Mouse (Mus musculus) 416B (cell line): ENCODE data around the gene Atg7.
"Not testable (repeated sequence)": the region's sequence is repeated elsewhere in the genome, so short reads cannot be mapped to it uniquely, and the experiment has no call there.

Experiments
- DNase-seq: peaks from one replicate; pipeline ENCODE4 v3.0.0; 2011; ENCODE audit warnings: low read depth

Gene Atg7

DNA sequence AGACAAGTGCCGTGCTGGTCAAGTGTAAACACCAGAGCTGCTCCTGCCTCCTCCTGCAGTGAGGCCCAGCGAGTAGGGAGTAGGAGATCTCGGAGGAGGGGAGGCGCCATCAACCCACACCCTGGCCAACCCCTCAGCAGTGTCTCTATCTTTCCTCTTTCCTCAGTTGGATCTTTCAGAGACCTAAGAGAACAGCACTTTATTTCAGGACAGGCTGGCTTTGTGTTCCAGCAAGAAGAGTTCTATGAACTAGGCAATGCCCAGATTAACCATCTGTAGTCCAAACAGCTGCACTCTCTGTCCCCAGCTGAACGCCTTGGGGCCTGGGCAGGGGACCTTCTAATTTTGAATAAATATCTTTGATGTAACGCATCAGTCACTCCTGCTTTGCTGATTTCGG lies 239.8 kb downstream of the Atg7 start:
- no peak for DNase-seq

DNA sequence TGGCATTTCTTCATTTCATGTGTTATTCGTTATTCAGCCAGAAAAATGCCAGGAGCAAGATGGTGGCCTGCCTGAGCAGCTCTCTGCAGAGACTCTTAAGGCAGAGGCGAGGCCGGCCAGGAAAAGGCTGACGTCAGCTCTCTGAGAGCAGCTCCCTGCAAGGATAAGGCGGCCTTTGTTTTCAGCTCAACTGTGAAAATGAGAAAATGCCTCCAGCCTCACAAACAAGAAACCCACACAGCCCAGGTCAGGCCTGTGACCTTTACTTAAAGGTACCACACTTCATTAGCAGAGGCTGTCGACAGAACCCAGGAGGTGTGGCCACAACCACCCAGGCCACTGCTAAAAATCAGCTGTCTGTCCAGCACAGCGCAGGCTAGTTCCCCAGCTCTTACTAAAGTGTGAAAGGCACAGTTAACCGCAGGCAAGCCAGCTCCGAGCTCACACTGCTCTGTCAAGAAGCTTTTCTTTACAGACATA lies 240.4 kb downstream of the Atg7 start:
- no peak for DNase-seq

DNA sequence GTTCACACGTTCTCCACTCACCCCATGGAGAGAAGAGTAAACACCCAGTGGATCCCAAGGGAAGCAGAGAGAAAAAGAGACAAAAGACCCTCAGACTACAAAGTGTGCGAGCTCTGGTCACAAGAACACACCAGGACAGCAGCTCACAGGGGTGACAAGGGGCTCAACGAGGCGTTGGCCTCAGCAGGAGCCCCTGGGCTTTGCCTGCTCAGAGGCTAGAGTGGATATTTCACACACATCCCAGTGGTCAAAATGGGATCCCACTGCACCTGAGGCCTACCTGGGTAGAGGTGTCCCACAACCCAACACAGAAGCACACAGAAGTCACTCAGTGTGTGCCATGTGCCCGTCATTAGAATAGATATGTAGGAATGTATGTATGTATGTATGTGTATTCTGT lies 242.2 kb downstream of the Atg7 start:
- no peak for DNase-seq

DNA sequence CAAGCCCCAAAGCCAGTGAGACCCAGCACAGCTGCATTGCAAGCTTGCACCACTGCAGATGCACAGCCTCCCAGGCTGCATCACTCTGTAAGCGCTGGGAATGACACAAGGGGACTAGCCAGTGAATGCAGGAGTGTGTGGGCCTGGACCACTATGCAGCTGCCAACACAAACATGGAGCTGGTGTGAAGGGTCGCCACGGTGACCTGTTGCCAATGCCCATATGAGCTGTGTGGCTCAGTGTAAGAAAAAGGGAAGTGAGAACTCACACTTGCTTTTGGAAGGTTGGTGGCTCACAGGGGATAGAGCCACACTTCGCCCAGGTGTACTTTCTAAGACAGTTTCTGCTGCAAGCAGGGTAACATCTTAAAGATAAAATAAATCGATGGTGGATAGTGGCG lies 243.1 kb downstream of the Atg7 start:
- peak; percentile 40 for DNase-seq

DNA sequence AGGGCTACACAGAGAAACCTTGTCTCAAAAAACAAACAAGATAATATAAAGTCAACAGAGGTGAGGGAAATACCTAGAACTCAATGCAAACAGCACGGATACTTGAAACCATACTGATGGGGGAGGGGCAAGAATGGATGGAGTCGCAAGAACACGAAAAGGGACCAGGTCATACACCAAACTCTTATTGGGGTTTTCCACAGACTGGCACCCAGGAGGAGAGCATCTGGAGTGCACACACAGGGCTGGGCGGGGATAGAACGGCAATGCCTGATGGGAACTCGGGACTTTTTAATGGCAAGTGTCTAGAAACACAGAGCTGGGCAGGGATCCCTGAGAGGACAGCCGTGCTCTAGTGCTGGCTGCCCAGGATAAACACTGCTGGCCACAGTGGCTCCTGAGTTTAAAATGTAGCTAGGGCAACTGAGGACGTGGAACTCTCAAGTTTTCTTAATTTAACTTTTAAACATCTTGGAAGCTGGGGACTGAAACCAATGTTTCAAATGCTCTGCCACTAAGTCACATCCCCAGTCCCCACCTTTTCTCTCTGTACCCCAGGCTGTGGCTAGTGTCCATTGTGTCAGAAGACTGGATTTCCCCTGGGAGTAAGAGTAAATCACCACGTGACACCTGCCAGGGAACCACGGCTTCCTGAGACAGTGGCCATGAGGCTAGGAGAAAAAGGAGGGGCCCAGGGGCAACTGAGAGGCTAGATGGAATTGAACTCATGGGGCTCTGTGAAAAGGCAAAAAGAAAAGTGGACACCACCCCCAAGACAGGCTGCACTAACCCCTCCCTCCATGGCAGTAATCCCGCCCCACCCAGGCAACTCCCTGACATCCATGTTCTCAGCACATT lies 243.8 kb downstream of the Atg7 start:
- DNase-seq, result peak; percentile 45

DNA sequence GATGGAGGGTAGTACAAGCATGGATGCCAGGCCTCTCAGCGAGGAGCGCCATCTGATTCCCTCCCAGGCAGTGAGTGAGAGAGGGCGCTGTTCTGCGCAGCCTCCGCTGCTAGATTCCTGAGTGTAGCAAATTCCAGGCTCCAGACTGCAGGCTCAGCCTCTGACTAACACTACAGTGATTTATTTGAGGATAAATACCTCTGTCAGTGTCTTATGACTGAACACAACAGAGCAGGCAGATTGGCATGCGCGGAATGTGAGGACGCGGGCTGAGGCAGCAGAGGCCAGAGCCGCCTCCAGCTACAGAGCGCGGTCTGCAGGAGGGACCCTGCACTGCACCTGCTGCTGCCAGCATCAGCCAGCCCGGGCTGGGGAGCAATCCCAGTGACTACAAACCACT lies 246.0 kb downstream of the Atg7 start:
- DNase-seq, result no peak

DNA sequence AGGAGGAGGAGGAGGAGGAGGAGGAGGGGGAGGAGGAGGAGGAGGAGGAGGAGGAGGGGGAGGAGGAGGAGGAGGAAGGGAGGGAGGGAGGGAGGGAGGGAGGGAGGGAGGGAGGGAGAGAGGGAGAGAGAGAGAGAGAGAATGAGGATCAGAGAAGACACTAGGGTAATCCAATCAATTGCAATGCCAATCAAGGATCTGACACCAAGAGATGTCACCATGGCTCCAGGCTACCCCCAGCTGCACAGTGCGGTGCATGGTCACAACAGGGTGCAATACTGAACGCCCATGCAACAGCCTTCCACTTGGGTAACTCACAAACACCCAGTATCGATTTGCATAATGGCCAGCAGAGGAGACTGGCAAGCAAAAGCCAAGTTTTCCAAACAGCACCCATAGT lies 247.1 kb downstream of the Atg7 start:
- DNase-seq, result not testable (repeated sequence)

DNA sequence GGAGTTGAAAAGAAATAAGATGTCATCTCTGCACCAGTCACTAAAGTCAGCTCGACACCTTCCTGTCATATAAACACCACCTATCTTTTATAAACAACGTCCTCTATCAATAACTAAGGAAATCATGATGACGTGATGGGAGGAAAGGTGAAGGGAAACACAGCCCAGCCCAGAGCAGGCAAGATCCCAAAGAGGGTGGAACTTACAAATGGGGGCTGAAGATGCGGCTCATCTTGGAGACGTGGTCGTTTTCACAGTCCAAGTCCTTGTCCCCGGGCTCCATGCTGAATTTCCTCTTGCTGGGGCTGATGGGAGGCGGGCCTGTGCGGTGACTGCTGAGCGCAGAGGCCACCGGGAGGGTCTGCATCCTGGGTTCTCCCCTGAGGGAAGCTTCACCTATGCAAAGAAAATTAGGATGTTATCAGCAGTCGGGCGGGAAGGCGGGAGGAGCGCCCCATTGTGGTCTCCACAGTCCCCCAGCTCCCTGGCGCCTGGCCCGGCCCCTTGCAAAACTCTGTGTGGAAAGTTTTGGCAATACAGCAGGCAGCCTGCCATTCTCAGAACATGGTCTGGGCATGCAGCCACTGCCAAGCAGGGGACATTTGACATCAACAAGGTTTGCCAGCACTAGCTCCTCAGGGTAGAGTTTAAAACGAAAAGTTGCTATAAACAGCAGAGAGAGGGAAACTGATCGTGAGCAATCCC lies 247.7 kb downstream of the Atg7 start:
- peak; percentile 28 for DNase-seq

DNA sequence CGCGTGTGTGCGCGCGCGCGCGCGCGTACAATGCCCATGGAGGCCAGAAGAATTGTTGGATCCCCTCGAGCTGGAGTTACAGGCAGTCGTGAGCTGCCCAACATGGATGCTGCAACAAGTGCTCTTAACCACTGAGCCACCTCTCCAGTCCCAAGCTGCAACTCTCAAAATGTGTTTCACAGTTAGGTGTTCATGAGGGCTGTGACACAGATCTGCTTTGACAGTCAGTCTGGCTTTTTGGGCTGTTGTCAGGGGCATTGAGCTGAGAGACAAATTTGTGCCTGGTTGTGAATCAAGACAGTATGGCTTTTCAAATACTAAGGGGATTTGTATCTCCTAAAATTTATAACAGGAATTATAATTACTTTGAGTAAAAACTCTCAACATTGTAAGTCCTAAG lies 248.4 kb downstream of the Atg7 start:
- no peak for DNase-seq

DNA sequence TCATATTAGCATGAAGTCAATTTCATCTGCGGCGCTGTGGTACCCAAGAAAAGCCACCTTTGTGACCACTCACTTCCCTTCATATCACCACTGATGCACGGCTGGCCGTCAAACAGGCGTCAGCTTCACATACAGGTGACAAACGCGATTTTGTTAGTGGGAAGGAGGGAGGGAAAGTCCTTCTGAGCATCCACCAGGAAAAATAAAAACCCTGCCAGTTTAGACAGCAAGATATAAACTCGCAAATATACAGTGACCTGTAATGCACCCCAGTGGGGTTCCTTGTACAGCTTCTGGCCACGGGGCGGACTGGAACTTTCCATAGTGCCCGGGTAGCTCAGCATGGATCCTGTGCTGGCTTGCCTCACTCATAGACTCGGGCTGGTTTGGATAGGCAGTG lies 248.9 kb downstream of the Atg7 start:
- no peak for DNase-seq

DNA sequence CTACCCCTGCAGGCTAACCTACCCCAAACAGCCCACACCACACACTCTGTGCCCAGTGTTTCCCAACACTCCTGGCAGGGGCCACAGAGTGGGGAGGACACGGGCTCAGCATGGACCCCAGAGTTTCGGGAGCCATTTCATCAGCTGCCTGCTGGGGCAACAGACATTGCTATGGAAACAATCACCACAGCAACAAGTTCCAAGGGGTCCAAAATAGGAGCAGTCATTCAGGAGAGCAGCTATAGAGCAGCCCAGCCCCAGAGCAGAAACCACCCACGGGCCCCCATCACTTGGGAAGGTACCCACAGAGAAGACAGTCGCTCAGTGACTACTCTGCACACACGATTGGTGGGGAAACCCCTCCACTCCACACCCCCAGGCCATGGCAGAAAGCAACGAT lies 249.5 kb downstream of the Atg7 start:
- no peak for DNase-seq

DNA sequence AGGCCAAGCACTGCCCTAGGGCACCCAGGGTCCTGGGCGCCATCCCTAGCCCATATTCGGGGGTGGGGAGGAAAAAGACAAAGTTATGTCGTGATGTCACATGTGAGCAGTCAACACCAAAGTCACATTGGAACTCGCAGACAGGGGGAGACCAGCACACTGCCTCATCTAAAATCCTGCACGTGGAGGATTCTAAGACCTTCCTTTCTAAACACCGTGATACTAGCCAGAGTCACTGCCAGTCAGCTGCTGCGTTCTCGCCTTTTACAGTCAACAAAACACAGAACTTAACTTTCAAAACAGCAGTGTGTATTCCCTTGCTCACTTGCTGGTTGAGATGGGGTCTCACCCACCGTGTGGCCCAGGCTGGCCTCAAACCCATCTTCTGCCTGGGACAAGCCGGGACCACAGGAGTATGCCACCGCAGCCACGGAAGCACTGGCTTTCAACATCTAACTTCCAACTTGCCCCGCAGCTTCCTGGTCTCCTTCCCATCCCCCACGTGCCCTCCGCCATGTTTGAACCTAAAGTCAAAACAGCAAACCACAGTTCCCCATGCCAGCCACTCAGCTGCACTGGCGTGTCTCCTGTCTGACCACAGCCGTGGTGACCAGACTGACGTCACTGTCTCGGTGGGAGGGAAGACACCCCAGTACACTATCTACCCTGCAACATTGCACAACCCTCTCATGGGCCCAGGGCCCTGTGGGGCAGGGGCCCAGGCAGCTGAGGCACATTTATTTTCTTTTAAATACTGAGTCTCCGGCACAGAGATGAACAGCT lies 250.7 kb downstream of the Atg7 start:
- peak; percentile 99 for DNase-seq

DNA sequence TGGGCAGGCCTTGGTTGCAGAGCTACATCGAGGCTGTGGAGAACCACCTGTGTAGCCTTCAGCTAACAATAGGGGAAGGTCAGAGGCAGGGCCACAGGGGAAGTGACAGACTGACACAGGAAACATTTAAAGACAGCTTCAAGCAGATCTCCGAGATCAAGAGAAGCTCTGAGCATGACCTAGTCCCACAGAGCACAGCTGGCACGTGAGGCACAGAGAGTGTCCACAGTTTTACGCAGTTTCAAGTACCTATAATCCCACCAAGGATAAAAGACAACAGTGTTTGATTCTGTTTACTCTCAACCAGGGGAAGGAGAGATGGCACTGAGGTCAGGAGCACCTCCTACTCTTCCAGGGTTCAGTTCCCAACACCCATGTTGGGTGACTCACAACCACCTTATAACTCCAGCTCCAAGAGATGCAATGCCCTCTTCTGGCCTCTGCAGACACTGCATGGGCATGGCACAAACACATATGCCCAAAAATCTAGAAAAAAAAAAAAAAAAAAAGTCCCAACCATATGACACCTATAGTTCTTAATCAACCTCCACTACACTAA lies 251.7 kb downstream of the Atg7 start:
- DNase-seq, result peak; percentile 80

DNA sequence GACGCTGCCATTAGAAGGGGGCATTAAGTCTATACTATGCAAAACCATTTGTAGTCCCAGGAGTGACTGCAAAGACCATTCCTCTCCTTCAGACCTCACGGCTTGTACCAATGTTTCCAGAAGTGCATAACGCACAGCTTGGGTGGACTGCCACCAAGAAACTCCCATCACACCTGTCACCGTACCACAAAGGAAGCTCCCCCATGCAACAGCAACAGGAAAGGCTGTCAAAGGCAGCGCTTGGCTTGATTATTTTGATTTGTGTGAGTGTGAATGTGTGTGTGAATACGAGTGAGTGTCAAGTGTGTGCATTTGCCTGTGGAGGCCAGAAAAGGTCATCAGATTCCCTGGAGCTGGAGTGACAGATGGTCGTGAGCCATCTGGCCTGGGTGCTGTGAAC lies 252.3 kb downstream of the Atg7 start:
- no peak for DNase-seq

DNA sequence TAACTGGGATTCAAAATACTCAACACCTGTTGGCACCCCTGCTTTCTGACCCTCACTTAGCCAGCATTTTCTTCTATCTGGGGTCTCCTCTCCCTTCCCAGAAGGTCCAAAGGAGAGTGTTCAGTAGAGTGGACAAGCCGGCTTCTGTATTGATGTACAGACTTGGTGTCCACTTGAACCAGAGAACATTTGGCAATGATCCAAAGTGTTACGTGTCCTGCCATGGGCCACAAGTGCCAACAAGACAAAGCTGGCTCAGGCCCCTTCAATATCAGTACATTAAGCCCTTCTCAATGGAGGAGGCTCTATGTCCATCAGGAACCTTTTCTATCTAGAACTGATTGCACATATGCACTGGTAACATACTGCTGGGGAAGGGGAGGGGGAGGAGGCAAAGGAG lies 253.4 kb downstream of the Atg7 start:
- DNase-seq, result no peak

DNA sequence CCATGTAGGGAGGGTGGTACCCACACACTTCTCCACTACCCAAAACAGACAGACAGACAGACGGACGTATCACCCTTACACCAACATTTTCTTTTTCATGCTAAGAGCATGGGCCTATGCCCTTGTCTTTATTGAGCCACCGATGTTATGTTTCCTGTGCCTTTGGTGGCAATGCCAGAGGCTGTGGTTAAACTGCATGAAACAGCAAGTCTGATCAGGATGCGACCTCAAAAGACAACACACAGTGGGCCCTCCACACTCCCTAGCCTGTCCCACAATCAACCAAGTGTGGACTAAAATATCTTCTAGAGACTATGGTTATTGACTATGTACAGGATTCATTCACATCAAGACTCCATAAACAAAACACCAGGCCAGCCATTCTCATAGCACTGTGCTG lies 256.1 kb downstream of the Atg7 start:
- DNase-seq, result peak; percentile 77

DNA sequence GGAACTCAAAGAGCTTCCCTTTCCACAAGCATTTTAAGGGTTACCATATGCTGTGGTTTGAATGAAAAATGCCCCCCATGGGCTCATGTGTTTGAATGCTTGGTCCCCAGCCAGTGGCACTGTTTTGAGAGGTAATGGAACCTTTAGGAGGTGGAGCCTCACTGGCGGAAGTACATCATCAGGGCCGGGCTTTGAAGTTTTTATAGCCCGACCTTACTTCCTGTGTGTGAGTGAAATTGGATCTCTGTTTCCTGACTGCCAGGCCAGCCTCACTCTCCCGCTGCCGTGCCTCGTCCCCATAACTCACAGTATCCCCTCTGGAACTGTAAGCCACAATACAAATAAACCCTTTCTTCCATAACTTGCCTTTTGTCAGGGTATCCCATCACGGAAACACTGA lies 256.8 kb downstream of the Atg7 start:
- DNase-seq, result peak; percentile 81

DNA sequence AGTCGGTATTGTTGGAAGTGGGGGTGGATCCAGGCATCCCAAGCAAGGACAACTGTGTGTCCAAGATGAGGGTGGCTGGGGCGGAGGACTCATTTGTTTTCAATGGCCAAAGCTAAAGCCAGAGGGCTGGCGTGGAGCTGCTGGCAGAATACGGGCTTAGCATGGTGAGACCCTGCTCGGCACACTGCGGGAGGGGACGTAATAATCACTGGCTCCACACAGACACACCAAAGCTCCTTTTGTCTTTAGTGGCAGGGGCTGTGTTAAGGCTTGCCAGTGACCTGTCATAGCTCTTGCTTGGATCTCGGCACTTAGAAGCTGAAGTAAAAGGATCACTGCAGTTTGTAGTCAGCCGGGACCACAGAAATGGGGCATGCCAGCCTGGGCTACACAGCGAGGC lies 257.3 kb downstream of the Atg7 start:
- DNase-seq, result no peak

DNA sequence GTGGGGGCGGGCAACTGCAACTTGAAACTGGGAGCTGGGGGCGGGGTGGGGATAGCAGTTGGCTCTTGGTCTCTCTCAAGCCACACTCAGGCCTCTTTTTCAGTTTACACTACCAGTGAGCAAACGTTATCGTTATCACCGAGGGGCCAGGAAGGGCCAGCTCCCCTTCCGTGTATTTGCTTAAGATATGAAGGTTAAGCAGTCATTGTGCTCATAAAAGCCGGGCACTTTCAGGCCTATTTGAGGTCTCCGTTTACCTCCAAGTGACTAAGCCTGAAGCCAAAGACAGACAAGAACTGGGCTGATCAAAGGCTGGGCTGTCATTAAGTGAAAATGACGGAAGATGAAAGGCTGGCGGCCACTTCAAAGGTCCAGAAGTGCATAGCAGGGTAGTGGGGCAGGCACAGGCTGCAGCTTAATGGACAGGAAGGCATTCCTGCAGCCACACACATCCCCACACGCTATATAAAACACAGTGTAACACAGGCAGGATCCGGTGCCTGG lies 258.5 kb downstream of the Atg7 start:
- peak; percentile 64 for DNase-seq

DNA sequence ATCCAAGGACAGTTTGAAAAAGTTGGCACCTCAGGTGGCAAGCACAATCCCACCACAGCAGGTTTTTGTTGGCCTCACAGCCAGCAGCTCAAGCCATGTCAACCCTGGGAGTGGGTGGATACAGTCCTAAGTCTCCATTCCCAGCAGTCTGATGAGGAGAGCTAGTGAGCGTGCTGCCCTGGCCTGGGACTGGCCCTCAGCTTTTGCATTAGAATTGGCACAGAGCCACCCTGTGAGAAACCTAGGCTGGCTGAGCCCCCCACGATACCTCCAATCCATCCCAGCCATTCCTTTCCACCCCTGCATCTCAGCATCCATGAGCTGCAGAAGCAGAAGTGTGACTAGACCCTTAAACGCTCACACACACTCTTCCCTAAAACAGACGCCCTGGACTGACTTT lies 259.0 kb downstream of the Atg7 start:
- DNase-seq, result no peak

DNA sequence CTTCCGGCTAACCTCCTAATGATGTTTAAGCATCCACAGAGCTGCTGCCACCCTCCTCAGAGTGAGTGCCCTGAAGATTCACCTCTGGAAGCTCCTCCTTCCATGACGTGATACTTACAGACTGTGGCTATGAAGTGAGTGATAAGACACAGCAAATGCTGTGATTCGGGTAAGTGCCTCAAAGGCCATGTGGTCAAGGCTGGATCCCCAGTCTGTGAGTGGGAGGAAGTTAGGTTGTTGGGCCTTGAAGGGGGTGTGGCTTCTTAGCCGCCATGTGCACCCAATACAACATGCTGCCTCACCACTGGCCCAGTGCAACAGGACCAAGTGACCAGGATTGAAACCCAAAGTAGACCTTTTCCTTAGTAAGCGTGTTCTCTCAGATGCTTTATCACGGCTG lies 261.3 kb downstream of the Atg7 start:
- peak; percentile 45 for DNase-seq

DNA sequence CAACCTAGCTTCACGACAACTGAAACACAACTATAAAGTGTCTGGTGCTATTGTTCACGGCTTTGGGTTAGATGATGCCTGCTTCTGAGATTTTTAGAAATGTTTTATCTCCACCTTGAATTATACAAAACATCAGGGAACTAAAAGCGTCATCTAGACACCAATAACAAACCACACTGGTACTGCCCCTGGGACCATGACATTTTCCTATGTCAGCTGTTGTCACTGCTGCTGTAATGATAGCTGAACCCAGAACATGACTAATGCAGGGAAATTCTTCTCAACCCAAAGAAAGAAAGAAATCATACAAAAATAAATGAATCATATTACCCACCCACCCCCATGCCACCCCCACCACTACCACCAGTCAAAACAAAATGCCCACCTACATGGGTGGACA lies 261.9 kb downstream of the Atg7 start:
- DNase-seq, result no peak
